Mouse (Mus musculus) ES-Bruce4 (cell line): Measurements from ENCODE around the gene Tmem30a. TPM values are rescaled to one million over a fixed set of nuclear protein-coding genes. Genes with fewer than 3 reads are reported as not detected.
A peak's percentile ranks its signal among the peaks of the same experiment; 100 is the strongest.

Source experiments
- H3K27ac ChIP-seq: 2 replicates; pipeline ENCODE4 v1.5.1; 2012; ENCODE audit warnings: low read length, inconsistent platforms; ENCODE audit not compliant: insufficient read depth
- H3K27me3 ChIP-seq: 2 replicates; pipeline ENCODE4 v1.6.1; 2012; ENCODE audit warnings: mild to moderate bottlenecking, low read length, inconsistent platforms; ENCODE audit not compliant: control insufficient read depth, poor library complexity, insufficient read depth, severe bottlenecking
- H3K36me3 ChIP-seq: 2 replicates; pipeline ENCODE4 v1.6.1; 2012; ENCODE audit warnings: inconsistent platforms, mild to moderate bottlenecking, low read length, moderate library complexity; ENCODE audit not compliant: control insufficient read depth, poor library complexity, insufficient read depth, severe bottlenecking
- H3K4me1 ChIP-seq: one replicate; pipeline ENCODE4 v1.8.1; 2011; ENCODE audit warnings: low read length; ENCODE audit not compliant: control insufficient read depth, insufficient read depth
- H3K4me3 ChIP-seq: 2 replicates; pipeline ENCODE4 v1.5.1; 2011; ENCODE audit warnings: low read depth, mild to moderate bottlenecking, low read length
- H3K9ac ChIP-seq: 2 replicates; pipeline ENCODE4 v1.6.1; 2012; ENCODE audit warnings: low read depth, mild to moderate bottlenecking, inconsistent platforms; ENCODE audit not compliant: poor library complexity, severe bottlenecking
- H3K9me3 ChIP-seq: replicated peaks from 2 replicates; pipeline ENCODE4 v1.6.1; 2012; ENCODE audit warnings: mild to moderate bottlenecking, low read length, inconsistent platforms; ENCODE audit not compliant: control insufficient read depth, poor library complexity, insufficient read depth, severe bottlenecking
- CTCF ChIP-seq: IDR thresholded peaks from one replicate; pipeline ENCODE4 v1.8.1; 2011; ENCODE audit warnings: low read depth, low read length
- EP300 ChIP-seq: IDR thresholded peaks from 2 replicates; pipeline ENCODE4 v1.6.1; 2011; ENCODE audit warnings: low read depth, low read length; ENCODE audit not compliant: insufficient read depth
- POLR2A ChIP-seq: IDR thresholded peaks from one replicate; pipeline ENCODE4 v1.8.1; 2011; ENCODE audit warnings: low read length; ENCODE audit not compliant: insufficient read depth
- polyA plus RNA-seq: library from polyadenylated mRNA; stranded (reverse); fragments of >200 nt; gene quantifications from 2 replicates; pipeline ENCODE4 v1.2.4, GENCODE M21; 2011; ENCODE audit warnings: low read depth; ENCODE audit not compliant: missing spikeins, insufficient read depth, insufficient read length

The Tmem30a gene
- polyA plus RNA-seq, 1 experiment = 58.8 TPM

DNA sequence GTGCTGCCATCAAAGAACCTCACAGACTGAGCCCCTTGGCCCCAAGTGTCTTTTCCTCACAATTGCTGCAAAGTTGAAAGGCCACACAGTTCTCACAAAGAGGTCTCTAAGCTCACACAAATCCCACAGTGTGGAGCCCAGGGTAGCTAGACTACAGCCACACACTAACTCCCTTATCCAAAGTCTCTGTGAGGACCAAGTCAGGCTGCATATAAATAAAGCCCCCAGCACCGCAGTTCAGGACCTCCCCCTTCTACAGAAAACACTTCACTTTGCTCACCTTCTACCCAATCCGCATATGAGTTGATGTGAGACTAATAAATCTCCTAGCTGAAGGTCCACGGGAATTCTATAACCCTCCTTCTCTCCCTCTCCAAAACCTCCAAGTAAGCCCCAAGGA is 8.9 kb downstream of the Tmem30a start:
- H3K36me3 ChIP-seq = no peaks in the 10 kb centered on the region
- no peak overlapping the region for H3K27ac ChIP-seq
- H3K9me3 ChIP-seq = no peaks in the 10 kb centered on the region
- TF ChIP-seq EP300 (no peak), CTCF (no peak), POLR2A (no peak)
- no peaks in the 10 kb centered on the region for H3K27me3 ChIP-seq
- H3K9ac ChIP-seq = no peak overlapping the region
- H3K4me1 ChIP-seq = no peaks in the 10 kb centered on the region
- H3K4me3 ChIP-seq = no peak overlapping the region

DNA sequence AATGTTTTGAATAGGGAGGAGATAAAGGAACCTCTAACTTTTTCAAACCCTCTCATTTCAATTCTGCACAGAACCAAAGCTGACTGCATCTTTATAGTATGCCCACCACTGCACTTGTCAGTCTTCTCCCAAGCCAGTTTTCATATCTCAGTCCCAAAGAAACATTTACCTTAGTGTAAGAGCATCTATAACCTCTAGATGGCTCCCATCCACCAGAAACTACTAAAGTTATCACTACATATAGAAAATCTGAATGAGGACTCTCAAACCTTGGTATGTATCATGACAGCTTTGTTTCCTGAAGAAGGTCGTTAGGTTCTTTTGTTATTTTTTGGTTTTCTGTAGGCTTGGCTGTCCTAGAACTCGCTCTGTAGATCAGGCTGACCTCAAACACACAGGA is 14.0 kb downstream of the Tmem30a start:
- H3K9me3 ChIP-seq = no peaks in the 10 kb centered on the region
- H3K9ac ChIP-seq = no peak overlapping the region
- TF ChIP-seq CTCF = no peak
- no peak for TF ChIP-seq POLR2A
- no peak for TF ChIP-seq EP300
- no peaks in the 10 kb centered on the region for H3K4me1 ChIP-seq
- H3K27ac ChIP-seq = no peak overlapping the region
- no peaks in the 10 kb centered on the region for H3K27me3 ChIP-seq
- H3K36me3 ChIP-seq = no peaks in the 10 kb centered on the region; the same call in 1 of the 2 replicates
- no peak overlapping the region for H3K4me3 ChIP-seq

DNA sequence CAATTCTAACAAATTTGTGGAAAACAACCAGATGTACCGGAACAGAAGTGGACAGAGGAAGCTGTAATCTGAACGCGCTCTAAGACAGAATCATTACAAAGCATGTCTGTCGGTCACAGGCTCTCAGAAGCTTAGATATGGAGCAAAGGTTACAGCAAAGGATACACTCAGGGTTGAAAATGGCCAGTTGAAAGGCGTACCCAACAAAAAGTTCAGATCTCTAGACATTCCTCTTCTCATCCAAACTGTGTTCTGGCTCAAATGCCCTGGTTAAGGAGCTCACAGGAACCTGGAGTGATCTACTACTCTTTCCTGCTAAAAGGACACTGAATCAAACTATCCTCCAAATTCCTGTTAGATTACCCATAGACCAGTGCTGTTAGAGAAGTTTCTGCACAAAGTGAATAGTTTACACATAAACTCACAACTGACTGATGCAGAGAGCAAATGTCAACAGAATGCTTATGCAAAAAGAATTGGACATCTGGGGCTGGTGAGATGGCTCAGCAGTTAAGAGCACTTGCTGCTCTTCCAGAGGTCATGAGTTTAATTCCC is 26.2 kb downstream of the Tmem30a start:
- Histone ChIP-seq H3K4me3 (no peak overlapping the region), H3K27me3 (no peaks in the 10 kb centered on the region), H3K27ac (no peak overlapping the region), H3K9me3 (no peaks in the 10 kb centered on the region), H3K36me3 (no peaks in the 10 kb centered on the region), H3K9ac (no peak overlapping the region), H3K4me1 (no peaks in the 10 kb centered on the region)
- TF ChIP-seq POLR2A (no peak), EP300 (no peak), CTCF (no peak)

GRCm38 (mm10) chr9:79765329-79765728 is 28.0 kb downstream of the Tmem30a start:
- TF ChIP-seq CTCF (no peak), EP300 (no peak), POLR2A (no peak)
- no peaks in the 10 kb centered on the region for H3K4me1 ChIP-seq
- no peaks in the 10 kb centered on the region for H3K9me3 ChIP-seq
- no peaks in the 10 kb centered on the region for H3K36me3 ChIP-seq
- no peak overlapping the region for H3K9ac ChIP-seq
- no peaks in the 10 kb centered on the region for H3K27me3 ChIP-seq
- H3K27ac ChIP-seq = no peak overlapping the region
- no peak overlapping the region for H3K4me3 ChIP-seq

GRCm38 (mm10) chr9:79762519-79762918 is 30.8 kb downstream of the Tmem30a start:
- no peak overlapping the region for H3K27ac ChIP-seq
- H3K27me3 ChIP-seq = no peaks in the 10 kb centered on the region
- H3K36me3 ChIP-seq = peaks cover 9% of the 10 kb centered on the region
- no peak overlapping the region for H3K9ac ChIP-seq
- H3K4me3 ChIP-seq = no peak overlapping the region
- no peak for TF ChIP-seq POLR2A
- TF ChIP-seq EP300 = no peak
- TF ChIP-seq CTCF = no peak
- H3K9me3 ChIP-seq = no peaks in the 10 kb centered on the region
- H3K4me1 ChIP-seq = peaks cover 1% of the 10 kb centered on the region

DNA sequence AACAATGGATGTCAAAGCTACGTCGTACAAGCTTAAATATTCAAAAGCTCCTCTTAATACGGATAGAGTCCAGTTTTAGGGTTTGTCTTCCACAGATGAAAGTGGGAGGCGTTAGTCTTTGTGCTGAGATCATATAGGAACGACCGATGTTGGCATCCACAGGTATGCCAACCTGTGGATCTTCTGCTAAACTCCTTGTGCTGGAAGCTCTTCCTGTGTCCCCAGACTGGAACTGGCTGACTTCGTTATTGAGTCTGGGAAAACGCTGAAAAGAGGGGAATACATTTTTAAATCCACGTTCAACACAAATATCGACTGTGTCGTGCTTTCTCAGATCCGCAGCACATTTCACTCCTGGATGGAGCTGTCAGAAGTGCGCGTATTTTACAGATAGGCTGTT is 33.2 kb downstream of the Tmem30a start:
- Histone ChIP-seq H3K36me3 (peaks cover 26% of the 10 kb centered on the region), H3K4me1 (peaks cover 2% of the 10 kb centered on the region), H3K9ac (peak overlapping the region; percentile 55), H3K27ac (peak overlapping the region; percentile 14; the same call in 1 of the 2 replicates), H3K27me3 (no peaks in the 10 kb centered on the region), H3K4me3 (peak overlapping the region; percentile 77), H3K9me3 (no peaks in the 10 kb centered on the region)
- TF ChIP-seq EP300 (no peak), POLR2A (no peak), CTCF (no peak)
